Mouse (Mus musculus) MEL (cell line): ENCODE results near the gene Fam129a.

Experiments used
- CTCF ChIP-seq, 3 experiments: IDR thresholded peaks in 2 of 3; conservative IDR thresholded peaks in 1 of 3; 2 replicates each; pipeline ENCODE4 v1.5.1; 2011 to 2012; ENCODE audit warnings: low read length in 3 of 3, low read depth in 2 of 3, mild to moderate bottlenecking in 2 of 3, improper control_type of control experiment in 1 of 3, inconsistent platforms in 1 of 3, mixed read lengths in 1 of 3, moderate library complexity in 1 of 3; ENCODE audit not compliant: control insufficient read depth in 1 of 3, insufficient read depth in 1 of 3, poor library complexity in 1 of 3, severe bottlenecking in 1 of 3
- EP300 ChIP-seq, 2 experiments: IDR thresholded peaks; 2 replicates each; pipeline ENCODE4 v1.6.1; 2011; ENCODE audit warnings: improper control_type of control experiment in 2 of 2, low read length in 2 of 2, low read depth in 1 of 2, mild to moderate bottlenecking in 1 of 2
- GABPA ChIP-seq: IDR thresholded peaks from 2 replicates; pipeline ENCODE4 v1.6.1; 2012; ENCODE audit warnings: low read depth, mild to moderate bottlenecking, inconsistent platforms, low read length, improper control_type of control experiment, moderate library complexity
- MAX ChIP-seq: IDR thresholded peaks from 2 replicates; pipeline ENCODE4 v1.6.1; 2011; ENCODE audit warnings: low read length, improper control_type of control experiment
- MXI1 ChIP-seq: IDR thresholded peaks from 2 replicates; pipeline ENCODE4 v1.6.1; 2011; ENCODE audit warnings: mild to moderate bottlenecking, low read depth, low read length, improper control_type of control experiment
- NRF1 ChIP-seq: IDR thresholded peaks from 2 replicates; pipeline ENCODE4 v1.6.1; 2014; ENCODE audit warnings: low read depth, mild to moderate bottlenecking, inconsistent platforms, low read length, improper control_type of control experiment, moderate library complexity; ENCODE audit not compliant: poor library complexity, insufficient read depth, severe bottlenecking
- RAD21 ChIP-seq: IDR thresholded peaks from 2 replicates; pipeline ENCODE4 v1.6.1; 2011; ENCODE audit warnings: mild to moderate bottlenecking, low read depth, low read length, improper control_type of control experiment
- ZNF384 ChIP-seq: IDR thresholded peaks from 2 replicates; pipeline ENCODE4 v1.6.1; 2012; ENCODE audit warnings: low read depth, mild to moderate bottlenecking, inconsistent platforms, low read length, improper control_type of control experiment

DNA sequence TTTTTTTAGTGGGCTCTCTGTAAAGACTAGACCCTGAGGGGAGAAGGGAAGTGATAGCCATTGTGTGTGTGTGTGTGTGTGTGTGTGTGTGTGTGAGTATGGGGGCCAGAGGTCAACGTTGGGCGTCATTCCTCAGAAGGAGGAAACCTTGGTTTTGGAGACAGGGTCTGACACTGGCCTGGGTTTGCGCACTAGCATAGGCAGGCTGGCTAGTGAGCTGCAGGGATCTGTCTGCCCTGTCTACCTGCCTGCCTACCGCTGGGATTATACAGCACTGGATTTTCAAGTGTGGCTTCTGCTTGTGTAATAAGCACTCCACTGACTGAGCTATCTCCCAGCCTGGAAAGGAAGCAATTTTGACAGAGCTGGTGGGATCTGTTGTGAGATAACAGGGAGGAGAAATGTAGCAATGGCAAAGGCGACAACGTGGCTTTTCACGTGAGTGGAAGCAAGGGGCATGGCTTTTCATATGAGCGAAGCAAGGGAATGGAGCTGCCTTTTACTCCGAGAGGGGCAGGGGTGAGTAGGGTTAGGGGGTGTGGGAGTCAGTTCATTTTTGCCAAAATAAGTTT lies 66.5 kb downstream of the Fam129a start:
- TF ChIP-seq MAX (no peak), NRF1 (no peak), MXI1 (no peak), GABPA (no peak), CTCF (IDR thresholded peaks at IDR 0.05 in 2 of 3, conservative IDR thresholded peaks at IDR 0.05 in 1 of 3; ENCODE audit: control insufficient read depth in 1 of 3, insufficient read depth in 1 of 3, low read depth in 2 of 3, low read length in 3 of 3, poor library complexity in 1 of 3, severe bottlenecking in 1 of 3) (no peak), ZNF384 (no peak), EP300 (IDR thresholded peaks at IDR 0.05; ENCODE audit: low read depth in 1 of 2, low read length in 2 of 2) (no peak), RAD21 (no peak)
